Mouse (Mus musculus) MEL (cell line): ENCODE measurements at regions not wholly inside any gene's neighbourhood (a gene's known extent, or its start where the extent isn't known, plus 50 kb on each side); places are given as distances from the start of the nearest gene placed in this dataset.

Source experiments
- DNase-seq: peaks from one replicate; pipeline ENCODE4 v3.0.0; 2011; ENCODE audit warnings: low read depth, low spot score
- H3K27ac ChIP-seq: 2 replicates; pipeline ENCODE4 v1.5.1; 2012; ENCODE audit warnings: low read depth, mild to moderate bottlenecking, control low read depth, low read length, moderate library complexity; ENCODE audit not compliant: control insufficient read depth
- H3K27me3 ChIP-seq, 2 experiments: fragments of 150-350 bp in 1 of 2; sonication (generic) in 1 of 2; 2 replicates each; pipeline ENCODE4 v1.6.1; 2012; ENCODE audit warnings: low read length in 2 of 2, mild to moderate bottlenecking in 2 of 2, improper control_type of control experiment in 1 of 2, moderate library complexity in 1 of 2; ENCODE audit not compliant: insufficient read depth in 2 of 2, control insufficient read depth in 1 of 2
- H3K36me3 ChIP-seq, 2 experiments: 2 replicates each; pipeline ENCODE4 v1.6.1; 2012 to 2014; ENCODE audit warnings: low read length in 2 of 2, improper control_type of control experiment in 1 of 2, inconsistent platforms in 1 of 2, mild to moderate bottlenecking in 1 of 2; ENCODE audit not compliant: insufficient read depth in 2 of 2, control insufficient read depth in 1 of 2
- H3K4me1 ChIP-seq, 2 experiments: fragments of 150-350 bp in 1 of 2; sonication (generic) in 1 of 2; 2 replicates each; pipeline ENCODE4 v1.6.1; 2012; ENCODE audit warnings: low read length in 2 of 2, improper control_type of control experiment in 1 of 2, mild to moderate bottlenecking in 1 of 2; ENCODE audit not compliant: insufficient read depth in 2 of 2, control insufficient read depth in 1 of 2
- H3K4me3 ChIP-seq, 2 experiments: fragments of 150-350 bp in 1 of 2; sonication (generic) in 1 of 2; 2 replicates each; pipeline ENCODE4 v1.5.1; 2012; ENCODE audit warnings: low read depth in 2 of 2, low read length in 2 of 2, mild to moderate bottlenecking in 2 of 2, moderate library complexity in 2 of 2, control low read depth in 1 of 2, improper control_type of control experiment in 1 of 2; ENCODE audit not compliant: control insufficient read depth in 1 of 2, insufficient read depth in 1 of 2
- H3K79me2 ChIP-seq: 2 replicates; pipeline ENCODE4 v1.6.1; 2012; ENCODE audit warnings: mild to moderate bottlenecking, low read length, moderate library complexity; ENCODE audit not compliant: control insufficient read depth, poor library complexity, insufficient read depth
- H3K9ac ChIP-seq: 2 replicates; pipeline ENCODE4 v1.6.1; 2012; ENCODE audit warnings: low read depth, mild to moderate bottlenecking, control low read depth, low read length, moderate library complexity; ENCODE audit not compliant: control insufficient read depth, poor library complexity, severe bottlenecking
- H3K9me3 ChIP-seq: fragments of 150-350 bp; sonication (generic); replicated peaks from 2 replicates; pipeline ENCODE4 v1.6.1; 2012; ENCODE audit warnings: mild to moderate bottlenecking, low read length, improper control_type of control experiment, moderate library complexity; ENCODE audit not compliant: insufficient read depth
- E2F4 ChIP-seq: IDR thresholded peaks from 2 replicates; pipeline ENCODE4 v1.6.1; 2011; ENCODE audit warnings: low read depth, low read length, improper control_type of control experiment, borderline replicate concordance

- no peaks in the 10 kb centered on the region for H3K27me3 ChIP-seq
- H3K9ac ChIP-seq: no peak overlapping the region
- H3K4me1 ChIP-seq: no peaks in the 10 kb centered on the region
- DNase-seq: no peak
- H3K27ac ChIP-seq: no peak overlapping the region
- no peaks in the 10 kb centered on the region for H3K79me2 ChIP-seq
- no peaks in the 10 kb centered on the region for H3K36me3 ChIP-seq
- no peak for TF ChIP-seq E2F4
- H3K9me3 ChIP-seq: no peaks in the 10 kb centered on the region
- no peak overlapping the region for H3K4me3 ChIP-seq
Observed at GRCm38 (mm10) chr11:39868451-39868979, 826.5 kb downstream of the Mat2b start.
